Mouse (Mus musculus) hindbrain, embryonic 11.5 days (tissue): ENCODE measurements around the gene Thegl. TPM values are rescaled to one million over a fixed set of nuclear protein-coding genes. Genes with fewer than 3 reads are reported as not detected.

Experiments
- ATAC-seq: fragments of 200-750 bp; cut with Nextera tagmentation; 2 replicates; pipeline ENCODE4 v1.8.0; 2017; ENCODE audit warnings: mild to moderate bottlenecking, moderate TSS enrichment, moderate library complexity; ENCODE audit not compliant: low FRiP score
- DNase-seq: peaks from one replicate; pipeline ENCODE4 v3.0.0-alpha.2; 2015; ENCODE audit warnings: low spot score
- H3K27ac ChIP-seq: fragments of 300-500 bp; sonication (generic); 2 replicates; pipeline ENCODE4 v1.5.1; 2014; ENCODE audit warnings: mild to moderate bottlenecking, low read depth, low read length
- H3K27me3 ChIP-seq: fragments of 300-500 bp; sonication (generic); 2 replicates; pipeline ENCODE4 v1.6.1; 2014; ENCODE audit warnings: mild to moderate bottlenecking, low read length, moderate library complexity, mixed read lengths; ENCODE audit not compliant: control insufficient read depth, insufficient read depth
- H3K36me3 ChIP-seq: fragments of 300-500 bp; sonication (generic); 2 replicates; pipeline ENCODE4 v1.6.1; 2014; ENCODE audit warnings: mild to moderate bottlenecking, low read length, moderate library complexity, mixed read lengths; ENCODE audit not compliant: control insufficient read depth, insufficient read depth
- H3K4me1 ChIP-seq: fragments of 300-500 bp; sonication (generic); replicated peaks from 2 replicates; pipeline ENCODE4 v1.6.1; 2014; ENCODE audit warnings: low read length, mixed read lengths; ENCODE audit not compliant: control insufficient read depth, insufficient read depth
- H3K4me2 ChIP-seq: fragments of 300-500 bp; sonication (generic); replicated peaks from 2 replicates; pipeline ENCODE4 v1.6.1; 2014; ENCODE audit warnings: mild to moderate bottlenecking, low read depth, low read length
- H3K4me3 ChIP-seq: fragments of 300-500 bp; sonication (generic); 2 replicates; pipeline ENCODE4 v1.5.1; 2014; ENCODE audit warnings: low read depth, low read length
- H3K9ac ChIP-seq: fragments of 300-500 bp; sonication (generic); 2 replicates; pipeline ENCODE4 v1.6.1; 2014; ENCODE audit warnings: low read depth, low read length
- H3K9me3 ChIP-seq: fragments of 300-500 bp; sonication (generic); 2 replicates; pipeline ENCODE4 v1.6.1; 2016; ENCODE audit warnings: low read length; ENCODE audit not compliant: control insufficient read depth
- WGBS: fragments of 180-500 bp; shearing (Covaris S2); extraction: QIAGEN DNeasy Blood & Tissue Kit; methylation state at CpG from one replicate; pipeline ENCODE4 v1.1.7; 2014; 5-methylcytosine and 5-hydroxymethylcytosine counted together
- polyA plus RNA-seq: library from polyadenylated mRNA; unstranded; fragments of >200 nt; fragmentation: Nextera tagmentation; extraction: Ambion mirVana; gene quantifications from 2 replicates; pipeline ENCODE4 v1.2.1, GENCODE M21; 2014

Thegl gene
- polyA plus RNA-seq, 1 experiment from 2014 or later: not detected

DNA sequence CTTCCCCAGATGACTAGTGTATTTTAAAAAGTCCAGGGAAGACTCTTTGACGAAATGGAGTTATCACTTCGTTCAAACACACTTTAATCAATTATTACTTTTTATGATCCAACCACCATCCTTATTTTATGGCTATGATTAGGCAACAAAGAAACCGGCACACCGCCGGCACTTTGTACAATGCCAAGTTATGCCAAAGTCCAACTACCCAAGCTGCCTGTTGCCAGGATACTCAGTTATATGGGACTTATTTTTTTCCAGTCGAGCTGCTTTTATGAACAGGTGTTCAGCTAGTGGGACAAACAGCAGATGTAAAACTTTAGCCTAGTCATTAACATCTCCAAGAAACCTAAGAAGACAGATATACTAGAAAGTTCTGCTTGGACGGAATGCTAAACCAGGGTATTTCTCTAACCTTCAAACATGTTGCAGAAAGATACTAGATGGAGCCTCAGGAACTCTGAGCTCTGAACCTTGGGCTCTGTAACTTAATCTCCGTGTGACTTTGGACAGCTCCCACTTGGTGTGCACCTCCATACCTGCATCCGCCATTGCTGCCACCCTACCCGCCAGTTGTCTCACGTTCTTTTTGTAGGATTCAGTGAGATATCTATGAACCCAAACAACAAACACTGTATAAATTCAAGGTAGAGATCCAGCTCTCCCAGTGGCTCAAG, 91.5 kb downstream of the Thegl start:
- H3K27me3 ChIP-seq: no peaks in the 10 kb centered on the region
- no peak overlapping the region for H3K4me2 ChIP-seq
- no peaks in the 10 kb centered on the region for H3K4me1 ChIP-seq
- no peak overlapping the region for H3K9ac ChIP-seq
- no peak overlapping the region for H3K27ac ChIP-seq
- WGBS: 91% methylated on average over 11 of the region's 11 CpGs
- DNase-seq (no peak), ATAC-seq (no peak)
- no peak overlapping the region for H3K4me3 ChIP-seq
- H3K36me3 ChIP-seq: no peaks in the 10 kb centered on the region
- H3K9me3 ChIP-seq: no peaks in the 10 kb centered on the region

DNA sequence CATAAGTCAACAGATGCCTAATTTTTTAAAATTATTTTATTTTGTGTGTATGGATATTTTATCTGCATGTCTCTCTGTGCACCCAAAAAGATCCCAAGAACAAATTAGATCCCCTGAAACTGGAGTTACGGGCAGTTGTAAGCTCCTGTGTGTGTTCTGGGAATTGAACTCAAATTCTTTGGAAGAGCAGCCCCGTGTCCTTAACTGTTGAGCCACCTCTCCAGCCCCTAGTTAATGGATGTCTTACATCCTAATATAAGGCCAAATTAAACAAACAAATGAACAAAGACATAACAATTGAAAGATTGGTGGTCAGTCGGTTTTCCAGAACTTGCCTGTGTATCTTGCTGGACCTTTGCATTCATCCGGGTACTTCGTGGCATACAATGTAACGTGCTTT, 93.0 kb downstream of the Thegl start:
- Histone ChIP-seq H3K4me1 (no peaks in the 10 kb centered on the region), H3K4me2 (no peak overlapping the region), H3K27me3 (no peaks in the 10 kb centered on the region), H3K36me3 (no peaks in the 10 kb centered on the region), H3K27ac (no peak overlapping the region), H3K9ac (no peak overlapping the region), H3K9me3 (no peaks in the 10 kb centered on the region), H3K4me3 (no peak overlapping the region)
- no peak for ATAC-seq
- no peak for DNase-seq
- 92% methylated on average over 6 of the region's 6 CpGs for WGBS

DNA sequence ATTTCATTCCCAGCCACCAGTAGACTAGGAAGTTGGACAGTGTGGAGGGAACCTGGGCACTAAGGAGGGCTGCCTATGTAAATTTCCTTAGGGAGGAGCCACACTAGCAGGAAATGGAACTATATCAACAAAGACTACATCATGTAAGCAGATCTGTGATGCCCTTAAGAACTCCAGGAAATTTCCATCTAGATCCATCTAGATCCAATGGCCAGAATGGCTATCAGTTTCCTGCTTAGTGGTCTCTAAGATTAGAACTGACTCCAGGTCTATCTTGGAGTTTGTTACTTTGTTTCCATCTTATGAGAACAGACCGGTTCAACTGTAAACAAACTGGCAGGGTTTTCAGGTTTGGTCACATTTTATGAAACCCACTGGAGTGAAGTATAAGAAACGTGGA, 94.0 kb downstream of the Thegl start:
- H3K4me1 ChIP-seq: no peaks in the 10 kb centered on the region
- H3K36me3 ChIP-seq: no peaks in the 10 kb centered on the region
- no peak overlapping the region for H3K4me3 ChIP-seq
- ATAC-seq (no peak), DNase-seq (no peak)
- H3K9me3 ChIP-seq: no peaks in the 10 kb centered on the region
- H3K9ac ChIP-seq: no peak overlapping the region
- 84% methylated on average over 2 of the region's 2 CpGs for WGBS
- H3K27ac ChIP-seq: no peak overlapping the region
- H3K27me3 ChIP-seq: no peaks in the 10 kb centered on the region
- no peak overlapping the region for H3K4me2 ChIP-seq

Other genes starting within 250 kb of the Thegl start
- 17.2 and 18.9 TPM in 2 replicates for gene Aasdh, start 110.5 kb upstream of the Thegl start, polyA plus RNA-seq
- 351 and 390 TPM in 2 replicates for gene Paics, start 64.7 kb upstream of the Thegl start, polyA plus RNA-seq
- 31.3 and 36.1 TPM in 2 replicates for gene Ppat, start 64.4 kb upstream of the Thegl start, polyA plus RNA-seq
- gene Srp72, start 41.3 kb upstream of the Thegl start, polyA plus RNA-seq: 77.3 and 82.3 TPM in 2 replicates
- 0.66 TPM in 1 of 2 replicates, not detected in the other for gene Arl9, start 12.0 kb upstream of the Thegl start, polyA plus RNA-seq
- gene Hopx, start 99.1 kb downstream of the Thegl start, polyA plus RNA-seq: 0.68 and 0.83 TPM in 2 replicates
- 0.77 and 2.5 TPM in 2 replicates for gene Spink2, start 195.4 kb downstream of the Thegl start, polyA plus RNA-seq
- gene Rest, start 249.5 kb downstream of the Thegl start, polyA plus RNA-seq: 23.8 and 24.5 TPM in 2 replicates